Mouse (Mus musculus) lung, adult 2 months (tissue): ENCODE data around the gene Cep112.

Experiments used
- CTCF ChIP-seq: fragments of 200-500 bp; IDR thresholded peaks from 2 replicates; pipeline ENCODE4 v1.5.1; 2011; ENCODE audit warnings: mild to moderate bottlenecking, low read length, control low read depth; ENCODE audit not compliant: insufficient read depth
- POLR2A ChIP-seq: fragments of 200-500 bp; IDR thresholded peaks from 2 replicates; pipeline ENCODE4 v1.6.1; 2011; ENCODE audit warnings: low read depth, mild to moderate bottlenecking, control low read depth, low read length, borderline replicate concordance; ENCODE audit errors: extremely low read depth

DNA sequence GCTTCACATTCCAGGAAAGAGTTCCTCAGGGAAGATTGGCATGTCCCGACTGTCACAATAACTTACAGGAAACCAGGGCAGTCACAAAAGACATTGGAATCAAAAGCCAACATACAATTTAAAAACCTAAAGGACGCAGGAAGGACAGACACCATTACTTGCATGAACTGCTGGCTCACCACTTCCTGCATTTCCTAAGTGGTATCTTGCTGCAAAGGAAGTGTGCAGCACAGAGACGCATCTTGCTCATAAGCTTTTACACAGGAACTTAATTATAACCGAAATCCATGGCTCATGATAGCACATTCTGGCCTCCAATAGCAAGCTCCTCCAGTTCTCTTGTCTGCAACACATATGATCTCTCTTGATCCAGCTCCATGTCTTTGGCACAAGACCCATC, 271.6 kb downstream of the Cep112 start:
- TF ChIP-seq CTCF (no peak), POLR2A (no peak)
